Comparison of ENCODE assay signal across 9 mouse cellular contexts in genomic region chr11:116434287-116434966, GRCm38 (mm10). TPM values are rescaled to one million over a fixed set of nuclear protein-coding genes. Genes with fewer than 3 reads are reported as not detected.
DNase-seq lines count a peak whose midpoint lies in the region; ATAC-seq and TF ChIP-seq lines count a peak whose summit lies in the region.
"Had no signal": no experiment of that assay in that cellular context is flagged by ENCODE, and none has a peak within 500 bp of the region (broad histone marks: within the 10 kb centered on the region; RNA-seq: fewer than 3 reads in every experiment).

No protein-coding gene starts in this region.

- H3K36me3 ChIP-seq in limb, embryonic 15.5 days, result peaks cover 28% of the 10 kb centered on the region
- H3K36me3 ChIP-seq in myocyte (ENCODE audit: control insufficient read depth, insufficient read depth), result no peaks in the 10 kb centered on the region
- H3K36me3 ChIP-seq in stomach, embryonic 14.5 days (ENCODE audit: control insufficient read depth, insufficient read depth, low read length), result peaks cover 19% of the 10 kb centered on the region

- H3K27me3 ChIP-seq in limb, embryonic 15.5 days, result no peaks in the 10 kb centered on the region
- no peaks in the 10 kb centered on the region for H3K27me3 ChIP-seq in myocyte (ENCODE audit: control insufficient read depth, insufficient read depth, insufficient read length)
- H3K27me3 ChIP-seq in stomach, embryonic 14.5 days (ENCODE audit: control insufficient read depth, insufficient read depth, low read length), result no peaks in the 10 kb centered on the region

- WGBS in limb, embryonic 15.5 days, result under 1% methylated on average over 35 of the region's 67 CpGs
- under 1% methylated on average over 45 of the region's 67 CpGs for WGBS in stomach, embryonic 14.5 days

- H3K9me3 ChIP-seq in limb, embryonic 15.5 days, result no peaks in the 10 kb centered on the region
- no peaks in the 10 kb centered on the region for H3K9me3 ChIP-seq in stomach, embryonic 14.5 days (ENCODE audit: control insufficient read depth, low read depth, low read length)

- peak overlapping the region; percentile 26 for H3ac ChIP-seq in myocyte (ENCODE audit: control insufficient read depth, insufficient read length)

- peak; percentile 44 for DNase-seq in cerebellum, adult 11 months
- DNase-seq in cerebellum, postnatal 36 days, result peak; percentile 49 to 50
- peak; percentile 80 for DNase-seq in gastrocnemius, postnatal 10 days
- DNase-seq in induced T-regulatory cell, adult 2 months (ENCODE audit: low read depth), result peak; percentile 77

- peaks cover 36% of the 10 kb centered on the region for H3K4me1 ChIP-seq in limb, embryonic 15.5 days
- peaks cover 22% of the 10 kb centered on the region for H3K4me1 ChIP-seq in stomach, embryonic 14.5 days (ENCODE audit: control insufficient read depth, insufficient read depth, low read length)

- H3K4me3 ChIP-seq in limb, embryonic 15.5 days, result peak overlapping the region; percentile 77
- peak overlapping the region; percentile 55 for H3K4me3 ChIP-seq in myocyte
- H3K4me3 ChIP-seq in stomach, embryonic 14.5 days (ENCODE audit: low read depth, low read length), result peak overlapping the region; percentile 80

- no peak for ATAC-seq in cerebellum, adult (ENCODE audit: insufficient number of reproducible peaks, low FRiP score, low TSS enrichment)
- peak; percentile 21; the same call in 1 of the 2 replicates for ATAC-seq in limb, embryonic 15.5 days (ENCODE audit: insufficient number of reproducible peaks, low FRiP score, low TSS enrichment, low read depth)
- 0 out of 2 replicates have a peak, but pooled peaks have one; percentile 7 for ATAC-seq in stomach, embryonic 14.5 days (ENCODE audit: insufficient number of reproducible peaks, insufficient read depth, low FRiP score, low read depth)

- TF ChIP-seq POLR2A in myocyte (IDR thresholded peaks at IDR 0.05; ENCODE audit: insufficient read length, low read depth), result peak; percentile 18

- peak overlapping the region; percentile 60 for H3K4me2 ChIP-seq in limb, embryonic 15.5 days
- peak overlapping the region; percentile 67 for H3K4me2 ChIP-seq in myocyte (ENCODE audit: low read depth)
- H3K4me2 ChIP-seq in stomach, embryonic 14.5 days (replicated peaks; ENCODE audit: low read depth, low read length), result peak overlapping the region; percentile 85

- H3K27ac ChIP-seq in limb, embryonic 15.5 days, result peak overlapping the region; percentile 93
- H3K27ac ChIP-seq in stomach, embryonic 14.5 days (ENCODE audit: low read length), result peak overlapping the region; percentile 93

- peak overlapping the region; percentile 71 for H3K9ac ChIP-seq in limb, embryonic 15.5 days
- H3K9ac ChIP-seq in stomach, embryonic 14.5 days (replicated peaks; ENCODE audit: low read depth, low read length), result peak overlapping the region; percentile 80

- H3K79me2 ChIP-seq in myocyte (ENCODE audit: control insufficient read depth, insufficient read depth), result peaks cover 18% of the 10 kb centered on the region

TF ChIP-seq in myocyte, 11 proteins besides CTCF, POLR2A, EP300 and RAD21:
- no peak for TF ChIP-seq REST (IDR thresholded peaks at IDR 0.05; ENCODE audit: insufficient read depth, insufficient read length)
- no peak for TF ChIP-seq CEBPB (IDR thresholded peaks at IDR 0.05; ENCODE audit: insufficient read depth, poor library complexity, severe bottlenecking)
- TF ChIP-seq TCF12 (IDR thresholded peaks at IDR 0.05; ENCODE audit: insufficient read depth, poor library complexity, severe bottlenecking), result no peak
- no peak for TF ChIP-seq MYOG (IDR thresholded peaks at IDR 0.05; ENCODE audit: control insufficient read depth in 1 of 3, insufficient read depth in 1 of 3, insufficient read length in 2 of 3, low read depth in 2 of 3)

RNA-seq across cellular contexts. Expression of gene Ubald2, which starts 0.5 kb away (rescaled TPM):
- total RNA-seq in gastrocnemius, postnatal 10 days (2021), result 10 to 100 TPM; 48.1 to 54.4 TPM
- 25.9 and 26.6 TPM in 2 replicates for polyA plus RNA-seq in limb, embryonic 15.5 days (2015; fragmentation: Nextera tagmentation; extraction: Ambion mirVana)
- polyA plus RNA-seq in myocyte (2012; fragmentation: generic; extraction: Trizol), result 120 TPM
- polyA plus RNA-seq in stomach, embryonic 14.5 days (2014; fragmentation: Nextera tagmentation; extraction: Ambion mirVana), result 56.1 and 60.7 TPM in 2 replicates

RNA-seq across cellular contexts. Expression of gene Rnf157, which starts 21.6 kb away (rescaled TPM):
- 10 to 100 TPM; 43.1 to 43.3 TPM for total RNA-seq in gastrocnemius, postnatal 10 days (2021)
- polyA plus RNA-seq in limb, embryonic 15.5 days (2015; fragmentation: Nextera tagmentation; extraction: Ambion mirVana), result 9.9 and 12.3 TPM in 2 replicates
- polyA plus RNA-seq in myocyte (2012; fragmentation: generic; extraction: Trizol), result 15.2 TPM
- 9.8 and 12.8 TPM in 2 replicates for polyA plus RNA-seq in stomach, embryonic 14.5 days (2014; fragmentation: Nextera tagmentation; extraction: Ambion mirVana)

RNA-seq across cellular contexts. Expression of gene Qrich2, which starts 31.6 kb away (rescaled TPM):
- total RNA-seq in gastrocnemius, postnatal 10 days (2021), result not detected
- polyA plus RNA-seq in limb, embryonic 15.5 days (2015; fragmentation: Nextera tagmentation; extraction: Ambion mirVana), result 0.09 and 0.15 TPM in 2 replicates
- polyA plus RNA-seq in myocyte (2012; fragmentation: generic; extraction: Trizol), result not detected
- 0.22 TPM in 1 of 2 replicates, not detected in the other for polyA plus RNA-seq in stomach, embryonic 14.5 days (2014; fragmentation: Nextera tagmentation; extraction: Ambion mirVana)
- total RNA-seq: neutrophil, adult 5-6 weeks had no signal

RNA-seq across cellular contexts. Expression of gene Prpsap1, which starts 59.6 kb away (rescaled TPM):
- 10 to 100 TPM; 34.8 to 35.4 TPM for total RNA-seq in gastrocnemius, postnatal 10 days (2021)
- polyA plus RNA-seq in limb, embryonic 15.5 days (2015; fragmentation: Nextera tagmentation; extraction: Ambion mirVana), result 134 and 138 TPM in 2 replicates
- polyA plus RNA-seq in myocyte (2012; fragmentation: generic; extraction: Trizol), result 78.2 TPM
- 216 and 218 TPM in 2 replicates for polyA plus RNA-seq in stomach, embryonic 14.5 days (2014; fragmentation: Nextera tagmentation; extraction: Ambion mirVana)
